Mouse (Mus musculus) liver, embryonic 11.5 days (tissue): ENCODE results near the gene Celf2. TPM values are rescaled to one million over a fixed set of nuclear protein-coding genes. Genes with fewer than 3 reads are reported as not detected.

Experiments
- ATAC-seq: fragments of 200-750 bp; cut with Nextera tagmentation; replicated peaks from 2 replicates; pipeline ENCODE4 v1.8.0; 2017; ENCODE audit warnings: moderate number of reproducible peaks, mild to moderate bottlenecking, moderate TSS enrichment, moderate library complexity; ENCODE audit not compliant: low FRiP score
- DNase-seq: peaks from one replicate; pipeline ENCODE4 v3.0.0-alpha.2; 2017; ENCODE audit warnings: low spot score
- H3K27ac ChIP-seq: fragments of 300-500 bp; sonication (generic); 2 replicates; pipeline ENCODE4 v1.5.1; 2014; ENCODE audit warnings: mild to moderate bottlenecking, low read depth, low read length, control low read depth
- H3K27me3 ChIP-seq: fragments of 300-500 bp; sonication (generic); replicated peaks from 2 replicates; pipeline ENCODE4 v1.6.1; 2014; ENCODE audit warnings: low read length, mixed read lengths; ENCODE audit not compliant: control insufficient read depth, insufficient read depth
- H3K36me3 ChIP-seq: fragments of 300-500 bp; sonication (generic); 2 replicates; pipeline ENCODE4 v1.6.1; 2014; ENCODE audit warnings: mild to moderate bottlenecking, low read length, moderate library complexity, mixed read lengths; ENCODE audit not compliant: control insufficient read depth, insufficient read depth
- H3K4me1 ChIP-seq: fragments of 300-500 bp; sonication (generic); replicated peaks from 2 replicates; pipeline ENCODE4 v1.6.1; 2014; ENCODE audit warnings: low read length, mixed read lengths; ENCODE audit not compliant: control insufficient read depth, insufficient read depth
- H3K4me2 ChIP-seq: fragments of 300-500 bp; sonication (generic); 2 replicates; pipeline ENCODE4 v1.6.1; 2014; ENCODE audit warnings: mild to moderate bottlenecking, control low read depth, moderate library complexity
- H3K4me3 ChIP-seq: fragments of 300-500 bp; sonication (generic); 2 replicates; pipeline ENCODE4 v1.5.1; 2014; ENCODE audit warnings: low read depth, low read length, control low read depth
- H3K9ac ChIP-seq: fragments of 300-500 bp; sonication (generic); 2 replicates; pipeline ENCODE4 v1.6.1; 2014; ENCODE audit warnings: low read depth, low read length, control low read depth
- H3K9me3 ChIP-seq: fragments of 300-500 bp; sonication (generic); 2 replicates; pipeline ENCODE4 v1.6.1; 2016; ENCODE audit warnings: low read length, inconsistent platforms, mixed read lengths; ENCODE audit not compliant: control insufficient read depth
- WGBS: fragments of 180-500 bp; shearing (Covaris S2); extraction: QIAGEN DNeasy Blood & Tissue Kit; methylation state at CpG from one replicate; pipeline ENCODE4 v1.1.7; 2014; 5-methylcytosine and 5-hydroxymethylcytosine counted together
- polyA plus RNA-seq: library from polyadenylated mRNA; unstranded; fragments of >200 nt; fragmentation: Nextera tagmentation; extraction: Ambion mirVana; gene quantifications from 2 replicates; pipeline ENCODE4 v1.2.1, GENCODE M21; 2014

Gene Celf2
- polyA plus RNA-seq, 1 experiment from 2014 or later = 21.1 TPM

GRCm38 (mm10) chr2:6730860-6731259 lies 778.5 kb downstream of the Celf2 start:
- Histone ChIP-seq H3K36me3 (no peaks in the 10 kb centered on the region), H3K4me3 (no peak overlapping the region), H3K27ac (no peak overlapping the region), H3K9me3 (no peaks in the 10 kb centered on the region), H3K4me1 (no peaks in the 10 kb centered on the region), H3K9ac (no peak overlapping the region), H3K4me2 (no peak overlapping the region), H3K27me3 (no peaks in the 10 kb centered on the region)
- DNase-seq (no peak), ATAC-seq (no peak)
- WGBS = 64% methylated on average over 3 of the region's 3 CpGs

- 43% methylated on average over 9 of the region's 9 CpGs for WGBS
- Histone ChIP-seq H3K27me3 (no peaks in the 10 kb centered on the region), H3K27ac (no peak overlapping the region), H3K4me2 (no peak overlapping the region), H3K9ac (no peak overlapping the region), H3K4me3 (no peak overlapping the region), H3K9me3 (no peaks in the 10 kb centered on the region), H3K36me3 (no peaks in the 10 kb centered on the region), H3K4me1 (no peaks in the 10 kb centered on the region)
- ATAC-seq (no peak), DNase-seq (no peak)
Observed at GRCm38 (mm10) chr2:6729984-6730383, 779.4 kb downstream of the Celf2 start.

DNA sequence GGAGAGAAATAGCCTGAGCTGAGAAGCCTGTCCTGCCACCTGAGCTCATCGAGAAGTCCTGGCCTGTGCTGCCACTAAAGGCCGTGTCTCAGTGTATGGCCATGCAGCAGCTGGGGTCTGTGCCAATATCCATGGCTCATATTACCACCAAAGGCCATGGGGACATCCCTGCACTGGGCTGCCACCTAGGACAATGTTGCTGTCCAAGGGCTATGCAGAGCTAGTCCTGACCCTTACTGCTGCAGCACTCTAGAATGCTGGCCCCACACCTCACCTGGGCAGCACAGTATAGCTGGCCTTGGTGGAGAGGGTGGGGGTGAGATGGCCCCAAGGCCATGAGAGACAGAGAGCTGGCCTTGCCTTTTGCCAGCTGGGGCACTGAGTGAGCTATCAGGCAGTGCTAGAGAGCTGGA lies 780.5 kb downstream of the Celf2 start:
- WGBS = 87% methylated on average over 2 of the region's 2 CpGs
- Histone ChIP-seq H3K9me3 (no peaks in the 10 kb centered on the region), H3K9ac (no peak overlapping the region), H3K27ac (no peak overlapping the region), H3K36me3 (no peaks in the 10 kb centered on the region), H3K4me3 (no peak overlapping the region), H3K27me3 (no peaks in the 10 kb centered on the region), H3K4me1 (no peaks in the 10 kb centered on the region), H3K4me2 (no peak overlapping the region)
- DNase-seq (no peak), ATAC-seq (no peak; the same call in 1 of the 2 replicates)

DNA sequence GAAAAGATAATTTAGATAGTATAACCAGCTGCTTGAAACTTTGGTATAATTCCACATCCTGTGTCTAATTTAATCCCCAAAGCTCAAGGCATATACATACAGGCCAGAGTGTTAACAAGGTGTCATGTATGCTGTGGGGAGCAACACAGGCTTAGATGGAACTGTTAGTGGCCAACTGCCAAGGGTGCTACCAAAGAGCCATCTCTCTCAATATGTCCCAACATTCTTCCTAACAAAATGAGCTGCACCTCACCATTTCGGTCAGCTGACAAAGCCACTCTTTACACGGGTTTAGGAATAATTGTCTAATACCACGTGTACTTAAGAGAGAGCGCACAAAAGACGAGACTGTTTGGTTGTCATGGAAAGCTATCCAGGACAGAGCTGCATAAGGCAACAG lies 782.0 kb downstream of the Celf2 start:
- ATAC-seq = no peak
- Histone ChIP-seq H3K27me3 (no peaks in the 10 kb centered on the region), H3K9ac (no peak overlapping the region), H3K36me3 (no peaks in the 10 kb centered on the region), H3K4me3 (no peak overlapping the region), H3K4me1 (no peaks in the 10 kb centered on the region), H3K27ac (no peak overlapping the region), H3K4me2 (no peak overlapping the region), H3K9me3 (no peaks in the 10 kb centered on the region)
- 91% methylated on average over 5 of the region's 5 CpGs for WGBS
- no peak for DNase-seq

DNA sequence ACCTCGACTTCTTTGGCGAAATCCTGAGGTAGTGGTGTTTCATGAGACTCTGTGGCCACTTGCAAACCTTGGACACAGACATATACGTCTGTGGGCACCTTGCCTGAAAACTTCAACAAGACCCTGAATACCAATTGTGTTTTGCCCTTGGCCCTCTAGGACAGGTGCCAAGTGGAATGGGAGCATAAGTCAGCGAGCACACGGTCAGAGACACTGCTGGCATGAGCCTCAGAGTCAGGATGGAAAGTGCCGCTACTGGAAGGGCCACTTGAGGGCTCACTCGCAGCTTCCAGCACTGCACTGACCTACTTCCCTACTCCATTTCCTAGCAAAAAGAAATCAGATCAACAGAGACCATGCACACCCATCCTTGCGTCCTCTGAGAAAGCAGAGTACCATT lies 783.3 kb downstream of the Celf2 start:
- H3K4me1 ChIP-seq = 0 out of 2 replicates have a peak, but pooled peaks cover 5% of the 10 kb centered on the region
- 69% methylated on average over 8 of the region's 8 CpGs for WGBS
- no peak for ATAC-seq

GRCm38 (mm10) chr2:6723602-6724001 lies 785.8 kb downstream of the Celf2 start:
- no peaks in the 10 kb centered on the region for H3K36me3 ChIP-seq
- H3K4me3 ChIP-seq = no peak overlapping the region
- H3K4me1 ChIP-seq = 0 out of 2 replicates have a peak, but pooled peaks cover 5% of the 10 kb centered on the region
- WGBS = 39% methylated on average over 2 of the region's 2 CpGs
- no peak overlapping the region for H3K4me2 ChIP-seq
- no peak overlapping the region for H3K27ac ChIP-seq
- 0 out of 2 replicates have a peak, but pooled peaks have one; percentile 20 for ATAC-seq
- DNase-seq = no peak
- H3K9me3 ChIP-seq = no peaks in the 10 kb centered on the region
- H3K9ac ChIP-seq = no peak overlapping the region
- H3K27me3 ChIP-seq = no peaks in the 10 kb centered on the region

More for the DNA sequence above, 783.3 kb downstream of the Celf2 start:
- Histone ChIP-seq H3K27me3 (no peaks in the 10 kb centered on the region), H3K36me3 (no peaks in the 10 kb centered on the region), H3K9ac (no peak overlapping the region), H3K27ac (no peak overlapping the region), H3K9me3 (no peaks in the 10 kb centered on the region), H3K4me2 (no peak overlapping the region), H3K4me3 (no peak overlapping the region)
- no peak for DNase-seq

DNA sequence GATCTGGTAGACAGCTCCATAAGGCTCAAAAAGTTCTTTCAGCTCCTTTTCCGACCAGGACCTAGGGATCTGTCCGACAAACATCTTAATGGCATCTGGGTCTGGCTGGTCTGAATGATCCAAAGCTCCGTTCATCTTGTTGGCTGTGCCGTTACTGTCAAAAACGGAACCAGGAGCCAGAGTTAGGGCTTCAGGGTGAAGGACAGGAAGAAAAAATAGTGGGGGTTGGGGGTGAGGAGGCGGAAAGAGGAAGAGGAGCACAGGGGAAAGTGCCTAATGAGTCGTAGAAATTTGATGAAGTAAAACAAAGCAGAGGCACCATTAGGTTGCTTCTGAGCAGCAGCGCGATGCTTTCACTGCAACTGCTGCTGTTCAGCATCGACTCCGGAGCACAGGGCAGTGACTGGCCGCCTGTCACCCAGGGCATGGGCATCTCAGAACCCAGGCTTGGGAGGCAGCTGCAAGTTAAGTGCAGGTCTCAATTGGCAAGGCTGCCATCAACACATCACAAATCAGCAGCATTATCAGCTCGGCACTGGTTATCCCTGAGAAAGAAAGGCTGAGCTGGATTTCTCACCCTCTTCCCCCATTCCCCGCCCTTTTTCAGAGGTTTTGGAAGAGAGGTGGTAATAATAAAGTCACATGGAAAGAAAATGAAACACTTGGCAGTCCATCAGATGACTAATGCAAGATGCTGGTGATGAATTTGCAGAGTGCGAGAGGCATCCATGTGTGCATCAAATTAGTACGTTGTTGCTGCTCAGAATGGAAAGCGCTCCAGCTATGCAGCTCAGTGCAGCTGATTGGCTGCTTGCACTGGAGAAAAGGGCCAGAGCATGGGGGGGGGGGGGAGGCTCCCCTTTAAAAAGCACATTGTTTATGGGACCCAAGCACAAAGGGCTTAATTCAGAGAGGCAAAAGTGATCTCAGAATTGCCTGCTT lies 787.6 kb downstream of the Celf2 start:
- Histone ChIP-seq H3K27me3 (no peaks in the 10 kb centered on the region), H3K4me3 (peak overlapping the region; percentile 45), H3K9me3 (no peaks in the 10 kb centered on the region), H3K4me1 (peaks cover 5% of the 10 kb centered on the region; the same call in 1 of the 2 replicates), H3K27ac (no peak overlapping the region), H3K4me2 (peak overlapping the region; percentile 62), H3K36me3 (no peaks in the 10 kb centered on the region), H3K9ac (peak overlapping the region; percentile 46)
- ATAC-seq (peak; percentile 45; the same call in 1 of the 2 replicates), DNase-seq (no peak)
- WGBS = 21% methylated on average over 17 of the region's 17 CpGs

- ATAC-seq = peak; percentile 67
- Histone ChIP-seq H3K9ac (peak overlapping the region; percentile 46), H3K27ac (no peak overlapping the region), H3K27me3 (no peaks in the 10 kb centered on the region), H3K9me3 (no peaks in the 10 kb centered on the region), H3K4me2 (peak overlapping the region; percentile 62), H3K36me3 (no peaks in the 10 kb centered on the region), H3K4me3 (peak overlapping the region; percentile 45), H3K4me1 (peaks cover 5% of the 10 kb centered on the region; the same call in 1 of the 2 replicates)
- WGBS = 15% methylated on average over 11 of the region's 11 CpGs
- DNase-seq = peak; percentile 46
Observed at GRCm38 (mm10) chr2:6720753-6721459, 788.5 kb downstream of the Celf2 start.
